Mouse (Mus musculus) forebrain, postnatal 0 days (tissue): ENCODE results near the gene T. TPM values are rescaled to one million over a fixed set of nuclear protein-coding genes. Genes with fewer than 3 reads are reported as not detected.

Experiments
- ATAC-seq: fragments of 200-750 bp; cut with Nextera tagmentation; 2 replicates; pipeline ENCODE4 v1.8.0; 2017; ENCODE audit warnings: mild to moderate bottlenecking, moderate library complexity
- DNase-seq: peaks from one replicate; pipeline ENCODE4 v3.0.0-alpha.2; 2015
- H3K27ac ChIP-seq: fragments of 300-500 bp; sonication (generic); 2 replicates; pipeline ENCODE4 v1.5.1; 2014; ENCODE audit warnings: low read depth, mild to moderate bottlenecking, antibody characterized with exemption, low read length, moderate library complexity, mixed read lengths
- H3K27me3 ChIP-seq: fragments of 300-500 bp; sonication (generic); 2 replicates; pipeline ENCODE4 v1.6.1; 2014; ENCODE audit warnings: mild to moderate bottlenecking, low read length, mixed read lengths; ENCODE audit not compliant: insufficient read depth
- H3K36me3 ChIP-seq: fragments of 300-500 bp; sonication (generic); 2 replicates; pipeline ENCODE4 v1.6.1; 2014; ENCODE audit warnings: mild to moderate bottlenecking, moderate library complexity; ENCODE audit not compliant: insufficient read depth
- H3K4me1 ChIP-seq: fragments of 300-500 bp; sonication (generic); 2 replicates; pipeline ENCODE4 v1.6.1; 2014; ENCODE audit warnings: antibody characterized with exemption; ENCODE audit not compliant: insufficient read depth
- H3K4me2 ChIP-seq: fragments of 300-500 bp; sonication (generic); 2 replicates; pipeline ENCODE4 v1.6.1; 2014; ENCODE audit warnings: low read depth, mild to moderate bottlenecking, moderate library complexity
- H3K4me3 ChIP-seq: fragments of 300-500 bp; sonication (generic); 2 replicates; pipeline ENCODE4 v1.5.1; 2014; ENCODE audit warnings: low read depth, low read length, mixed read lengths
- H3K9ac ChIP-seq: fragments of 300-500 bp; sonication (generic); 2 replicates; pipeline ENCODE4 v1.6.1; 2014; ENCODE audit warnings: mild to moderate bottlenecking
- H3K9me3 ChIP-seq: fragments of 300-500 bp; sonication (generic); 2 replicates; pipeline ENCODE4 v1.6.1; 2016; ENCODE audit warnings: low read length
- CTCF ChIP-seq: sonication (generic); IDR thresholded peaks from 2 replicates; pipeline ENCODE4 v1.5.1; 2016; ENCODE audit warnings: antibody characterized with exemption, control low read depth, low read depth
- WGBS: fragments of 180-500 bp; shearing (Covaris S2); extraction: QIAGEN DNeasy Blood & Tissue Kit; methylation state at CpG from one replicate; pipeline ENCODE4 v1.1.7; 2014; 5-methylcytosine and 5-hydroxymethylcytosine counted together
- polyA plus RNA-seq: library from polyadenylated mRNA; unstranded; fragments of >200 nt; fragmentation: Nextera tagmentation; extraction: Ambion mirVana; gene quantifications from 2 replicates; pipeline ENCODE4 v1.2.1, GENCODE M21; 2015
- total RNA-seq: library from RNA; depleted of rRNA; stranded (reverse); fragments of >200 nt; gene quantifications from 2 replicates; pipeline ENCODE4 v1.2.3, GENCODE M21; 2014

T gene
- total and polyA plus RNA-seq, 2 experiments from 2014 or later = 0.17 to 2.1 TPM

GRCm38 (mm10) chr17:8432179-8432800 is 1.9 kb upstream of the T start:
- no peak for ATAC-seq
- 2% methylated on average over 17 of the region's 17 CpGs for WGBS
- no peak for TF ChIP-seq CTCF

GRCm38 (mm10) chr17:8433121-8433977 is 874 bp upstream of the T start:
- no peak for TF ChIP-seq CTCF
- H3K4me2 ChIP-seq = peak overlapping the region; percentile 27
- no peaks in the 10 kb centered on the region for H3K36me3 ChIP-seq
- no peak overlapping the region for H3K9ac ChIP-seq
- H3K9me3 ChIP-seq = no peaks in the 10 kb centered on the region
- ATAC-seq = no peak
- no peak for DNase-seq
- H3K27me3 ChIP-seq = peaks cover 95% of the 10 kb centered on the region
- no peak overlapping the region for H3K27ac ChIP-seq
- H3K4me1 ChIP-seq = 0 out of 2 replicates have a peak, but pooled peaks cover 8% of the 10 kb centered on the region
- 2% methylated on average over 52 of the region's 52 CpGs for WGBS
- H3K4me3 ChIP-seq = peak overlapping the region; percentile 17

More at GRCm38 (mm10) chr17:8432179-8432800, 1.9 kb upstream of the T start:
- Histone ChIP-seq H3K4me3 (no peak overlapping the region), H3K27me3 (peaks cover 93% of the 10 kb centered on the region), H3K4me1 (0 out of 2 replicates have a peak, but pooled peaks cover 8% of the 10 kb centered on the region), H3K36me3 (no peaks in the 10 kb centered on the region), H3K9me3 (no peaks in the 10 kb centered on the region), H3K4me2 (no peak overlapping the region), H3K9ac (no peak overlapping the region), H3K27ac (no peak overlapping the region)
- no peak for DNase-seq

- no peak overlapping the region for H3K4me2 ChIP-seq
- WGBS = 22% methylated on average over 7 of the region's 7 CpGs
- H3K27me3 ChIP-seq = peaks cover 88% of the 10 kb centered on the region
- no peak overlapping the region for H3K27ac ChIP-seq
- DNase-seq (no peak), ATAC-seq (no peak)
- H3K36me3 ChIP-seq = no peaks in the 10 kb centered on the region
- no peak for TF ChIP-seq CTCF
- H3K4me3 ChIP-seq = no peak overlapping the region
- 0 out of 2 replicates have a peak, but pooled peaks cover 8% of the 10 kb centered on the region for H3K4me1 ChIP-seq
- no peak overlapping the region for H3K9ac ChIP-seq
- no peaks in the 10 kb centered on the region for H3K9me3 ChIP-seq
Measured at GRCm38 (mm10) chr17:8436184-8436583, 2.0 kb downstream of the T start.

GRCm38 (mm10) chr17:8444062-8444461 is 9.8 kb downstream of the T start:
- Histone ChIP-seq H3K4me3 (no peak overlapping the region), H3K4me1 (no peaks in the 10 kb centered on the region), H3K4me2 (no peak overlapping the region), H3K27ac (no peak overlapping the region), H3K36me3 (no peaks in the 10 kb centered on the region), H3K9me3 (no peaks in the 10 kb centered on the region), H3K9ac (no peak overlapping the region), H3K27me3 (peaks cover 12% of the 10 kb centered on the region)
- WGBS = 64% methylated on average over 3 of the region's 3 CpGs
- ATAC-seq (no peak), DNase-seq (no peak)
- peak; percentile 29 for TF ChIP-seq CTCF

- Histone ChIP-seq H3K4me3 (no peak overlapping the region), H3K4me2 (no peak overlapping the region), H3K9ac (no peak overlapping the region), H3K27ac (no peak overlapping the region), H3K9me3 (no peaks in the 10 kb centered on the region), H3K4me1 (no peaks in the 10 kb centered on the region), H3K27me3 (no peaks in the 10 kb centered on the region), H3K36me3 (no peaks in the 10 kb centered on the region)
- TF ChIP-seq CTCF = no peak
- DNase-seq = no peak
- 49% methylated on average over 9 of the region's 9 CpGs for WGBS
- ATAC-seq = no peak
Measured at GRCm38 (mm10) chr17:8447676-8448192, 13.5 kb downstream of the T start.

- Histone ChIP-seq H3K27me3 (no peaks in the 10 kb centered on the region), H3K4me3 (no peak overlapping the region), H3K27ac (no peak overlapping the region), H3K9me3 (no peaks in the 10 kb centered on the region), H3K4me2 (no peak overlapping the region), H3K36me3 (no peaks in the 10 kb centered on the region), H3K4me1 (no peaks in the 10 kb centered on the region), H3K9ac (no peak overlapping the region)
- WGBS = 70% methylated on average over 3 of the region's 3 CpGs
- TF ChIP-seq CTCF = peak; percentile 37
- no peak for DNase-seq
- ATAC-seq = no peak
Measured at GRCm38 (mm10) chr17:8448324-8448723, 14.1 kb downstream of the T start.

GRCm38 (mm10) chr17:8455196-8455595 is 21.0 kb downstream of the T start:
- no peaks in the 10 kb centered on the region for H3K36me3 ChIP-seq
- DNase-seq (no peak), ATAC-seq (no peak)
- H3K4me3 ChIP-seq = no peak overlapping the region
- H3K4me2 ChIP-seq = no peak overlapping the region
- no peak overlapping the region for H3K9ac ChIP-seq
- 62% methylated on average over 6 of the region's 6 CpGs for WGBS
- H3K27ac ChIP-seq = no peak overlapping the region
- no peak for TF ChIP-seq CTCF
- H3K9me3 ChIP-seq = no peaks in the 10 kb centered on the region
- no peaks in the 10 kb centered on the region for H3K27me3 ChIP-seq
- H3K4me1 ChIP-seq = no peaks in the 10 kb centered on the region; the same call in 1 of the 2 replicates
